Mouse (Mus musculus) thymus, postnatal 10 days (tissue): Measurements from ENCODE around the gene Zfp759.
"Not testable (repeated sequence)": the region's sequence is repeated elsewhere in the genome, so short reads cannot be mapped to it uniquely, and the experiment has no call there.

Experiments
- DNase-seq, 2 experiments: peaks; one replicate each; pipeline ENCODE4 v3.0.0; 2021; ENCODE audit warnings: low spot score in 2 of 2

Zfp759 gene

GRCm38 (mm10) chr13:67121360-67121759 is at the start of gene Zfp759:
Gene Zfp759, plus strand, starts transcription at chr13:67121660.
- not testable (repeated sequence) for DNase-seq

GRCm38 (mm10) chr13:67072786-67073185 is 48.7 kb upstream of the Zfp759 start:
- DNase-seq, result no peak

- DNase-seq, result no peak
These were observed 44.2 kb upstream of the Zfp759 start for GRCm38 (mm10) chr13:67077244-67077643.

- DNase-seq, result peak; percentile 45 to 49
These were observed 40.2 kb upstream of the Zfp759 start for GRCm38 (mm10) chr13:67081142-67081713.

- DNase-seq, result no peak
These were observed 39.5 kb upstream of the Zfp759 start for GRCm38 (mm10) chr13:67081946-67082345.

GRCm38 (mm10) chr13:67090154-67090553 is 31.3 kb upstream of the Zfp759 start:
- DNase-seq, result no peak

- DNase-seq, result no peak
These were observed 23.6 kb upstream of the Zfp759 start, which contains the start of gene Zfp708 for GRCm38 (mm10) chr13:67097876-67098275. Gene Zfp708, minus strand, starts transcription at chr13:67097976.

GRCm38 (mm10) chr13:67107681-67108080 is 13.8 kb upstream of the Zfp759 start:
- no peak for DNase-seq

- DNase-seq, result peak; percentile 84 to 92
These were observed 13.2 kb upstream of the Zfp759 start, which contains the start of gene Gm28557 for GRCm38 (mm10) chr13:67108194-67108820. Gene Gm28557, minus strand, starts transcription at chr13:67108604.

- peak in 1 of 2 experiments; percentile 62 for DNase-seq
These were observed 12.6 kb upstream of the Zfp759 start for GRCm38 (mm10) chr13:67108821-67109206.

GRCm38 (mm10) chr13:67112096-67112495 is 9.4 kb upstream of the Zfp759 start:
- no peak for DNase-seq

GRCm38 (mm10) chr13:67113287-67113686 is 8.2 kb upstream of the Zfp759 start:
- DNase-seq, result no peak

GRCm38 (mm10) chr13:67116163-67116562 is 5.3 kb upstream of the Zfp759 start, which contains the start of gene Rslcan18:
Gene Rslcan18, minus strand, starts transcription at chr13:67116263.
- not testable (repeated sequence) for DNase-seq

- no peak for DNase-seq
These were observed 3.0 kb downstream of the Zfp759 start for GRCm38 (mm10) chr13:67124460-67124859.

- not testable (repeated sequence) for DNase-seq
These were observed 6.0 kb downstream of the Zfp759 start for GRCm38 (mm10) chr13:67127507-67127906.

GRCm38 (mm10) chr13:67128038-67128721 is 6.7 kb downstream of the Zfp759 start:
- DNase-seq, result peak; percentile 56 to 69

GRCm38 (mm10) chr13:67166122-67166521 is 44.7 kb downstream of the Zfp759 start:
- DNase-seq, result not testable (repeated sequence)

GRCm38 (mm10) chr13:67172991-67173722 is 51.7 kb downstream of the Zfp759 start, which contains the start of gene Rsl1:
Gene Rsl1, plus strand, starts transcription at chr13:67173182.
- peak; percentile 58 to 61 for DNase-seq

- no peak for DNase-seq
These were observed 52.2 kb downstream of the Zfp759 start for GRCm38 (mm10) chr13:67173723-67174055.
